Mouse (Mus musculus) thymus, adult 2 months (tissue): ENCODE results near the gene Letmd1. TPM values are rescaled to one million over a fixed set of nuclear protein-coding genes. Genes with fewer than 3 reads are reported as not detected.

Source experiments
- DNase-seq: peaks from one replicate; pipeline ENCODE4 v3.0.0; 2021
- H3K27ac ChIP-seq: fragments of 200-500 bp; 2 replicates; pipeline ENCODE4 v1.5.1; 2012; ENCODE audit warnings: low read length, control low read depth; ENCODE audit not compliant: control insufficient read depth, insufficient read depth
- H3K27me3 ChIP-seq: fragments of 200-500 bp; 2 replicates; pipeline ENCODE4 v1.6.1; 2012; ENCODE audit warnings: mild to moderate bottlenecking, low read length, moderate library complexity, mixed read lengths; ENCODE audit not compliant: control insufficient read depth, insufficient read depth
- H3K36me3 ChIP-seq: fragments of 200-500 bp; 2 replicates; pipeline ENCODE4 v1.6.1; 2012; ENCODE audit warnings: mild to moderate bottlenecking, low read length, moderate library complexity; ENCODE audit not compliant: control insufficient read depth, insufficient read depth
- H3K4me1 ChIP-seq: fragments of 200-500 bp; replicated peaks from 2 replicates; pipeline ENCODE4 v1.6.1; 2012; ENCODE audit warnings: low read length; ENCODE audit not compliant: control insufficient read depth, insufficient read depth
- H3K4me3 ChIP-seq: fragments of 200-500 bp; 2 replicates; pipeline ENCODE4 v1.5.1; 2012; ENCODE audit warnings: mild to moderate bottlenecking, low read length, control low read depth, moderate library complexity; ENCODE audit not compliant: control insufficient read depth, insufficient read depth
- CTCF ChIP-seq: fragments of 200-500 bp; IDR thresholded peaks from 2 replicates; pipeline ENCODE4 v1.5.1; 2012; ENCODE audit warnings: mild to moderate bottlenecking, control low read depth, low read length, moderate library complexity, borderline replicate concordance; ENCODE audit not compliant: control insufficient read depth, poor library complexity, insufficient read depth; ENCODE audit errors: extremely low read depth
- POLR2A ChIP-seq: fragments of 200-500 bp; IDR thresholded peaks from 2 replicates; pipeline ENCODE4 v1.6.1; 2012; ENCODE audit warnings: mild to moderate bottlenecking, low read length, control low read depth, moderate library complexity; ENCODE audit not compliant: control insufficient read depth, poor library complexity, insufficient read depth; ENCODE audit errors: extremely low read depth
- whole genome bisulfite sequencing: fragments of 180-500 bp; shearing (Covaris S2); methylation state at CpG from one replicate; pipeline ENCODE4 v1.1.7; 2018; 5-methylcytosine and 5-hydroxymethylcytosine counted together
- polyA plus RNA-seq: library from polyadenylated mRNA; depleted of rRNA; stranded (reverse); fragments of >200 nt; gene quantifications from 2 replicates; pipeline ENCODE4 v1.2.3, GENCODE M21; 2012; rRNA removed

The Letmd1 gene
- polyA plus RNA-seq, 1 experiment: 83.1 TPM

- TF ChIP-seq POLR2A (no peak), CTCF (no peak)
- WGBS: 97% methylated on average over 11 of the region's 11 CpGs
- H3K27ac ChIP-seq: no peak overlapping the region
- H3K27me3 ChIP-seq: no peaks in the 10 kb centered on the region
- DNase-seq: no peak
- H3K4me1 ChIP-seq: no peaks in the 10 kb centered on the region
- no peak overlapping the region for H3K4me3 ChIP-seq
- peaks cover 4% of the 10 kb centered on the region; the same call in 1 of the 2 replicates for H3K36me3 ChIP-seq
Observed at GRCm38 (mm10) chr15:100510072-100510471, 41.2 kb downstream of the Letmd1 start.

GRCm38 (mm10) chr15:100513387-100513786 is 44.6 kb downstream of the Letmd1 start:
- TF ChIP-seq CTCF: no peak
- no peak for TF ChIP-seq POLR2A
- Histone ChIP-seq H3K4me3 (no peak overlapping the region), H3K4me1 (no peaks in the 10 kb centered on the region), H3K27ac (no peak overlapping the region), H3K27me3 (no peaks in the 10 kb centered on the region), H3K36me3 (peaks cover 4% of the 10 kb centered on the region; the same call in 1 of the 2 replicates)
- no peak for DNase-seq
- 87% methylated on average over 4 of the region's 4 CpGs for whole genome bisulfite sequencing

GRCm38 (mm10) chr15:100515121-100515520 is 46.3 kb downstream of the Letmd1 start:
- WGBS: 93% methylated on average over 2 of the region's 2 CpGs
- H3K36me3 ChIP-seq: peaks cover 4% of the 10 kb centered on the region; the same call in 1 of the 2 replicates
- no peak overlapping the region for H3K4me3 ChIP-seq
- no peaks in the 10 kb centered on the region for H3K4me1 ChIP-seq
- no peak for DNase-seq
- no peak for TF ChIP-seq POLR2A
- TF ChIP-seq CTCF: no peak
- no peaks in the 10 kb centered on the region for H3K27me3 ChIP-seq
- H3K27ac ChIP-seq: no peak overlapping the region

GRCm38 (mm10) chr15:100520306-100520705 is 51.5 kb downstream of the Letmd1 start:
- H3K4me3 ChIP-seq: no peak overlapping the region
- DNase-seq: no peak
- H3K36me3 ChIP-seq: no peaks in the 10 kb centered on the region
- no peaks in the 10 kb centered on the region; the same call in 1 of the 2 replicates for H3K27me3 ChIP-seq
- H3K27ac ChIP-seq: no peak overlapping the region
- no peaks in the 10 kb centered on the region for H3K4me1 ChIP-seq
- WGBS: 96% methylated on average over 14 of the region's 14 CpGs
- TF ChIP-seq POLR2A (no peak), CTCF (no peak)

GRCm38 (mm10) chr15:100525405-100525804 is 56.6 kb downstream of the Letmd1 start:
- WGBS: 96% methylated on average over 14 of the region's 14 CpGs
- Histone ChIP-seq H3K27ac (no peak overlapping the region), H3K4me1 (no peaks in the 10 kb centered on the region), H3K36me3 (no peaks in the 10 kb centered on the region), H3K27me3 (no peaks in the 10 kb centered on the region; the same call in 1 of the 2 replicates), H3K4me3 (no peak overlapping the region)
- no peak for DNase-seq
- TF ChIP-seq POLR2A (no peak), CTCF (no peak)

GRCm38 (mm10) chr15:100527900-100528299 is 59.1 kb downstream of the Letmd1 start:
- WGBS: 93% methylated on average over 5 of the region's 5 CpGs
- H3K27me3 ChIP-seq: no peaks in the 10 kb centered on the region; the same call in 1 of the 2 replicates
- no peak overlapping the region for H3K4me3 ChIP-seq
- DNase-seq: no peak
- no peaks in the 10 kb centered on the region for H3K36me3 ChIP-seq
- H3K27ac ChIP-seq: no peak overlapping the region
- H3K4me1 ChIP-seq: no peaks in the 10 kb centered on the region
- TF ChIP-seq CTCF: no peak
- no peak for TF ChIP-seq POLR2A

Other genes starting within 250 kb of the Letmd1 start
- gene Atf1, start 241.2 kb upstream of the Letmd1 start, polyA plus RNA-seq: 86.4 and 110 TPM in 2 replicates
- gene Tmprss12, start 188.2 kb upstream of the Letmd1 start, polyA plus RNA-seq: not detected in 2 replicates
- 18.9 TPM in 2 replicates for gene Mettl7a1, start 164.9 kb upstream of the Letmd1 start, polyA plus RNA-seq
- 0.05 TPM in 1 of 2 replicates, not detected in the other for gene Mettl7a3, start 134.1 kb upstream of the Letmd1 start, polyA plus RNA-seq
- not detected in 2 replicates for gene Methig1, start 115.9 kb upstream of the Letmd1 start, polyA plus RNA-seq
- not detected in 2 replicates for gene Mettl7a2, start 115.8 kb upstream of the Letmd1 start, polyA plus RNA-seq
- gene Higd1c, start 104.5 kb upstream of the Letmd1 start, polyA plus RNA-seq: not detected in 2 replicates
- gene Gm5475, start 46.9 kb upstream of the Letmd1 start, polyA plus RNA-seq: 0.04 and 0.05 TPM in 2 replicates
- 46.4 and 54.1 TPM in 2 replicates for gene Slc11a2, start 44.0 kb upstream of the Letmd1 start, polyA plus RNA-seq
- gene Csrnp2, start 26.5 kb downstream of the Letmd1 start, polyA plus RNA-seq: 8.7 and 9.6 TPM in 2 replicates
- gene Tfcp2, start 83.0 kb downstream of the Letmd1 start, polyA plus RNA-seq: 7.7 and 8.2 TPM in 2 replicates
- gene Pou6f1, start 131.0 kb downstream of the Letmd1 start, polyA plus RNA-seq: 184 and 203 TPM in 2 replicates
- gene Dazap2, start 146.3 kb downstream of the Letmd1 start, polyA plus RNA-seq: 1,016 and 1,115 TPM in 2 replicates
- gene Smagp, start 167.9 kb downstream of the Letmd1 start, polyA plus RNA-seq: 11.0 and 11.7 TPM in 2 replicates
- gene Bin2, start 200.5 kb downstream of the Letmd1 start, polyA plus RNA-seq: 114 and 131 TPM in 2 replicates
- 10.4 and 11.7 TPM in 2 replicates for gene Cela1, start 218.9 kb downstream of the Letmd1 start, polyA plus RNA-seq